ENCODE assay signal across 14 mouse cellular contexts in the genomic region with DNA sequence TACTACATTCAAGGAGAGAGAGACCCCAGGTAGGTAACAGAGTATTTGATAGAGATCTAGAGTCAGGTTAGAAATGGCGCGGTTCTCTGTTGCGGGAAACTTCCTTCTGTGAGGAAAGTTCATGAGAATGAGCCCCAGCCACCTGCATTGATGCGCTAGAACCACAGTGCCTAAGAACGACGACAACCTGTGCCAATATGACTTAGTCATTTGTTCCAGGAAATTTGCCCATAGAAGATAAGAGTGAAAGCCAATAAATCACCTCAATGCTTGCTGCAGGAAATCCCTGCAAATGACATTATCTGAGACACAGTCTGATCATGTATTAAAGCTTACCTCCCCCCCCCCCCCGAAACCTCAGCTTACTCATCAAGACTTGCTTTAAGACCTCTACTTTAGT. TPM values are rescaled to one million over a fixed set of nuclear protein-coding genes. Genes with fewer than 3 reads are reported as not detected.
DNase-seq lines count a peak whose midpoint lies in the region; ATAC-seq lines count a peak whose summit lies in the region.
"Had no signal": no experiment of that assay in that cellular context is flagged by ENCODE, and none has a peak within 500 bp of the region (broad histone marks: within the 10 kb centered on the region; RNA-seq: fewer than 3 reads in every experiment).

No protein-coding gene starts in this region.

- H3K36me3 ChIP-seq in kidney, embryonic 16.5 days (ENCODE audit: insufficient read depth, low read length), result no peaks in the 10 kb centered on the region
- H3K36me3 ChIP-seq in midbrain, embryonic 15.5 days (replicated peaks), result no peaks in the 10 kb centered on the region
- H3K36me3 ChIP-seq: embryonic facial prominence, embryonic 13.5 days had no signal

- no peak for ATAC-seq in kidney, embryonic 16.5 days (ENCODE audit: low FRiP score, low TSS enrichment)
- ATAC-seq in granulocyte monocyte progenitor cell, adult 5-6 weeks (replicated peaks; ENCODE audit: poor library complexity, severe bottlenecking), result peak; percentile 17; the same call in 1 of the 2 replicates
- ATAC-seq in midbrain, embryonic 15.5 days (replicated peaks), result no peak

- peak; percentile 43 for DNase-seq in adrenal gland, adult 8-10 months
- no peak for DNase-seq in adrenal gland, postnatal 4 days (ENCODE audit: low spot score in 2 of 2)
- DNase-seq in kidney, adult 9 months, result peak; percentile 54
- DNase-seq in 416B (ENCODE audit: low read depth), result peak; percentile 89
- no peak for DNase-seq in embryo, embryonic 9.5 days (ENCODE audit: extremely low spot score)
- DNase-seq: B cell, adult 2 months; heart, postnatal 14 days; midbrain, embryonic 14.5 days; thymus, postnatal 25 days had no signal

- no peaks in the 10 kb centered on the region for H3K27me3 ChIP-seq in kidney, embryonic 16.5 days (ENCODE audit: insufficient read depth, low read length)
- no peaks in the 10 kb centered on the region for H3K27me3 ChIP-seq in midbrain, embryonic 15.5 days (replicated peaks)
- H3K27me3 ChIP-seq: embryonic facial prominence, embryonic 13.5 days had no signal

- H3K4me3 ChIP-seq in kidney, embryonic 16.5 days (ENCODE audit: low read length), result no peak overlapping the region
- H3K4me3 ChIP-seq in midbrain, embryonic 15.5 days, result no peak overlapping the region
- H3K4me3 ChIP-seq: embryonic facial prominence, embryonic 13.5 days had no signal

- H3K9ac ChIP-seq in kidney, embryonic 16.5 days (replicated peaks; ENCODE audit: low read length), result no peak overlapping the region
- H3K9ac ChIP-seq in midbrain, embryonic 15.5 days, result no peak overlapping the region
- H3K9ac ChIP-seq: embryonic facial prominence, embryonic 13.5 days had no signal

- no peaks in the 10 kb centered on the region for H3K4me1 ChIP-seq in kidney, embryonic 16.5 days (ENCODE audit: insufficient read depth, low read length)
- H3K4me1 ChIP-seq in midbrain, embryonic 15.5 days, result no peaks in the 10 kb centered on the region

- WGBS in kidney, embryonic 16.5 days, result 77% methylated on average over 7 of the region's 7 CpGs
- WGBS in midbrain, embryonic 15.5 days, result 86% methylated on average over 7 of the region's 7 CpGs

- H3K9me3 ChIP-seq in kidney, embryonic 16.5 days (ENCODE audit: low read length), result peaks cover 9% of the 10 kb centered on the region
- no peaks in the 10 kb centered on the region for H3K9me3 ChIP-seq in midbrain, embryonic 15.5 days
- H3K9me3 ChIP-seq: embryonic facial prominence, embryonic 13.5 days had no signal

- H3K27ac ChIP-seq in kidney, embryonic 16.5 days (ENCODE audit: low read length), result no peak overlapping the region
- H3K27ac ChIP-seq in midbrain, embryonic 15.5 days, result no peak overlapping the region
- H3K27ac ChIP-seq: embryonic facial prominence, embryonic 13.5 days had no signal

- H3K4me2 ChIP-seq in kidney, embryonic 16.5 days (replicated peaks; ENCODE audit: low read depth, low read length), result no peak overlapping the region
- H3K4me2 ChIP-seq in midbrain, embryonic 15.5 days, result no peak overlapping the region
- H3K4me2 ChIP-seq: embryonic facial prominence, embryonic 13.5 days; heart, embryonic 11.5 days had no signal

RNA-seq across cellular contexts. Expression of a gene that starts 38.0 kb away (rescaled TPM):
- 10 to 100 TPM; 31.1 to 55.0 (median 45.0) TPM for total RNA-seq in adrenal gland, adult 8-10 months (2022)
- 10 to 100 TPM; 41.2 to 45.4 TPM for total RNA-seq in adrenal gland, postnatal 4 days (2021)
- 28.1 and 30.0 TPM in 2 replicates for polyA plus RNA-seq in kidney, embryonic 16.5 days (2015; fragmentation: Nextera tagmentation; extraction: Ambion mirVana)
- 24.2 and 26.7 TPM in 2 replicates for total RNA-seq in granulocyte monocyte progenitor cell, adult 5-6 weeks (2014; fragmentation: Nextera tagmentation)
- 15.3 and 22.0 TPM in 2 replicates for total RNA-seq in granulocyte monocyte progenitor cell, adult 5-6 weeks (2017)
- 57.4 and 64.0 TPM in 2 replicates for polyA plus RNA-seq in midbrain, embryonic 15.5 days (2015; fragmentation: Nextera tagmentation; extraction: Ambion mirVana)

Comparison
In these comparisons a context has a peak if more than half of its experiments do, and no peak if none do; other contexts are left out.
1. DNase-seq: peak in adrenal gland, adult 8-10 months (single experiment), kidney, adult 9 months (single experiment) and 416B (single experiment); none in adrenal gland, postnatal 4 days (0 of 2) and embryo, embryonic 9.5 days (single experiment).